10 mouse cellular contexts compared by ENCODE assay signal in the genomic region with DNA sequence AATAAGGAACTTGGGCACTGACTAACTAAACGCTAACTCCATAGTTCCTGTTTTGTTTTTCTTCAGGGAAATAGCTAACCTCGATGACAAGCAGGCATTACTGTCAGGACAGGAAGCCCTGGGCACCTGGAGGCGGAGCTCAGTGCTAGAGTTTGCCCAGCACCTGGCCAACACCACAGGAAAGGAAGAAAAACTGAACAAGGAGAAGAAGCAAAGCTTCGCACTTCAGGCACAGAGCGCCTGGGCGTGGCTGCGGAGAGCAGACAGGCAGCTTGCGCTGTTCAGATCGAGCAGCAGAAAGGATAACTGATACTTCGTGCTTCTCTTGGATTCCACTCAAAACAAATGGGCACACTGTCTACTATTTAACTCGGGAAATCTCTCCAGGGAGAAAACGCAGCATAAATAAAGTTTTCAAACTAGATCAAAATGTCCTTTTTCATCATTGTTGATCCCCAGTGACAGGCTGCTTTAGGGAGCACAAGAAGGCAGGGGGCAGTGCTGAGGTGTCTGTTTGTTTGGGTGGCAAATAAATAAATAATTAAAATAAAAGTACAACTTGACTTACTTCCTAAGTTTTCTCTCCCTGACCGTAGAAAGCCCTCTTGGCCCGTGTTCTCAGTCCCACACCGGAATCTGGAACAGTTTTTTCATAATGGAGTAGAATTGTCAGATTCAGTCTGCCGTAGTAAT. TPM values are rescaled to one million over a fixed set of nuclear protein-coding genes. Genes with fewer than 3 reads are reported as not detected.
DNase-seq lines count a peak whose midpoint lies in the region; ATAC-seq and TF ChIP-seq lines count a peak whose summit lies in the region.
"Had no signal": no experiment of that assay in that cellular context is flagged by ENCODE, and none has a peak within 500 bp of the region (broad histone marks: within the 10 kb centered on the region; RNA-seq: fewer than 3 reads in every experiment).

No protein-coding gene starts in this region.

- no peak overlapping the region for H3K9ac ChIP-seq in intestine, embryonic 15.5 days
- H3K9ac ChIP-seq: heart, embryonic 15.5 days had no signal

- no peak overlapping the region for H3K4me3 ChIP-seq in kidney, adult 2 months (ENCODE audit: insufficient read depth, low read depth, low read length)
- no peak overlapping the region for H3K4me3 ChIP-seq in intestine, embryonic 15.5 days (replicated peaks)
- no peak overlapping the region for H3K4me3 ChIP-seq in midbrain, embryonic 10.5 days
- H3K4me3 ChIP-seq: heart, embryonic 15.5 days had no signal

- H3K4me2 ChIP-seq in intestine, embryonic 15.5 days (replicated peaks): peak overlapping the region; percentile 9; the same call in 1 of the 2 replicates
- H3K4me2 ChIP-seq: heart, embryonic 15.5 days had no signal

- no peak for ATAC-seq in intestine, embryonic 15.5 days
- peak; percentile 74; the same call in 1 of the 2 replicates for ATAC-seq in megakaryocyte-erythroid progenitor cell, adult 5-6 weeks (replicated peaks; ENCODE audit: low FRiP score, low TSS enrichment, poor library complexity, severe bottlenecking)
- ATAC-seq: Patski had no signal

- TF ChIP-seq CTCF in kidney, adult 2 months (conservative IDR thresholded peaks at IDR 0.05; ENCODE audit: insufficient read depth, insufficient read length, low read depth, low read length): no peak

- no peaks in the 10 kb centered on the region for H3K9me3 ChIP-seq in intestine, embryonic 15.5 days
- H3K9me3 ChIP-seq in midbrain, embryonic 10.5 days (replicated peaks): no peaks in the 10 kb centered on the region
- H3K9me3 ChIP-seq: heart, embryonic 15.5 days had no signal

- H3K4me1 ChIP-seq in kidney, adult 2 months (ENCODE audit: control insufficient read depth, insufficient read depth, low read length): no peaks in the 10 kb centered on the region
- H3K4me1 ChIP-seq in intestine, embryonic 15.5 days (replicated peaks): no peaks in the 10 kb centered on the region
- H3K4me1 ChIP-seq in midbrain, embryonic 10.5 days: no peaks in the 10 kb centered on the region
- H3K4me1 ChIP-seq: heart, embryonic 15.5 days had no signal

- no peak overlapping the region for H3K27ac ChIP-seq in kidney, adult 2 months (ENCODE audit: insufficient read depth, low read depth, low read length)
- no peak overlapping the region for H3K27ac ChIP-seq in intestine, embryonic 15.5 days
- no peak overlapping the region for H3K27ac ChIP-seq in midbrain, embryonic 10.5 days (replicated peaks)
- H3K27ac ChIP-seq: heart, embryonic 15.5 days had no signal

- 26% methylated on average over 16 of the region's 16 CpGs for WGBS in kidney, adult 2 months
- 70% methylated on average over 16 of the region's 16 CpGs for WGBS in intestine, embryonic 15.5 days
- 84% methylated on average over 16 of the region's 16 CpGs for WGBS in midbrain, embryonic 10.5 days

- no peaks in the 10 kb centered on the region for H3K27me3 ChIP-seq in kidney, adult 2 months (replicated peaks; ENCODE audit: control insufficient read depth, insufficient read depth, low read length)
- H3K27me3 ChIP-seq in intestine, embryonic 15.5 days (replicated peaks): no peaks in the 10 kb centered on the region
- H3K27me3 ChIP-seq in midbrain, embryonic 10.5 days (ENCODE audit: low read depth, poor library complexity, severe bottlenecking): no peaks in the 10 kb centered on the region
- H3K27me3 ChIP-seq: heart, embryonic 15.5 days had no signal

- no peak for TF ChIP-seq POLR2A in kidney, adult 2 months (IDR thresholded peaks at IDR 0.05; ENCODE audit: low read depth, low read length)

- no peaks in the 10 kb centered on the region for H3K36me3 ChIP-seq in kidney, adult 2 months (ENCODE audit: control insufficient read depth, insufficient read depth, low read length)
- H3K36me3 ChIP-seq in intestine, embryonic 15.5 days: no peaks in the 10 kb centered on the region
- no peaks in the 10 kb centered on the region for H3K36me3 ChIP-seq in midbrain, embryonic 10.5 days
- H3K36me3 ChIP-seq: heart, embryonic 15.5 days had no signal

- DNase-seq in kidney, adult 2 months: peak; percentile 12
- DNase-seq in kidney, adult 11 months: no peak
- peak; percentile 26 for DNase-seq in MEL-GATA-1-ER (ENCODE audit: extremely low read depth, low read depth)
- DNase-seq in midbrain, embryonic 10.5 days (ENCODE audit: low spot score): no peak
- DNase-seq in cerebellum, adult 18-20 months: no peak
- DNase-seq in right cerebral cortex, postnatal 25 days: no peak

RNA-seq across cellular contexts. Expression of gene Tmx1, which starts 24.1 kb away (rescaled TPM):
- polyA plus RNA-seq in kidney, adult 2 months (2012; rRNA removed): 7.8 and 13.2 TPM in 2 replicates
- 104 and 111 TPM in 2 replicates for polyA plus RNA-seq in intestine, embryonic 15.5 days (2015; fragmentation: Nextera tagmentation; extraction: Ambion mirVana)
- total RNA-seq in megakaryocyte-erythroid progenitor cell, adult 5-6 weeks (2014; fragmentation: Nextera tagmentation): 46.7 and 61.9 TPM in 2 replicates
- total RNA-seq in megakaryocyte-erythroid progenitor cell, adult 5-6 weeks (2017): 107 and 155 TPM in 2 replicates
- 141 and 143 TPM in 2 replicates for polyA plus RNA-seq in midbrain, embryonic 10.5 days (2016; fragmentation: Nextera tagmentation; extraction: Ambion mirVana)

Comparison
In these comparisons a context has a peak if more than half of its experiments do, and no peak if none do; other contexts are left out.
1. DNase-seq: peak in kidney, adult 2 months (single experiment) and MEL-GATA-1-ER (single experiment); none in kidney, adult 11 months (single experiment), midbrain, embryonic 10.5 days (single experiment), cerebellum, adult 18-20 months (0 of 2) and right cerebral cortex, postnatal 25 days (single experiment).